Mouse (Mus musculus) layer of hippocampus, adult 11-12 months (tissue): ENCODE data around the gene Pdk2.

ENCODE experiments used
- DNase-seq: peaks from one replicate; pipeline ENCODE4 v3.0.0; 2022; ENCODE audit warnings: low spot score

Gene Pdk2

DNA sequence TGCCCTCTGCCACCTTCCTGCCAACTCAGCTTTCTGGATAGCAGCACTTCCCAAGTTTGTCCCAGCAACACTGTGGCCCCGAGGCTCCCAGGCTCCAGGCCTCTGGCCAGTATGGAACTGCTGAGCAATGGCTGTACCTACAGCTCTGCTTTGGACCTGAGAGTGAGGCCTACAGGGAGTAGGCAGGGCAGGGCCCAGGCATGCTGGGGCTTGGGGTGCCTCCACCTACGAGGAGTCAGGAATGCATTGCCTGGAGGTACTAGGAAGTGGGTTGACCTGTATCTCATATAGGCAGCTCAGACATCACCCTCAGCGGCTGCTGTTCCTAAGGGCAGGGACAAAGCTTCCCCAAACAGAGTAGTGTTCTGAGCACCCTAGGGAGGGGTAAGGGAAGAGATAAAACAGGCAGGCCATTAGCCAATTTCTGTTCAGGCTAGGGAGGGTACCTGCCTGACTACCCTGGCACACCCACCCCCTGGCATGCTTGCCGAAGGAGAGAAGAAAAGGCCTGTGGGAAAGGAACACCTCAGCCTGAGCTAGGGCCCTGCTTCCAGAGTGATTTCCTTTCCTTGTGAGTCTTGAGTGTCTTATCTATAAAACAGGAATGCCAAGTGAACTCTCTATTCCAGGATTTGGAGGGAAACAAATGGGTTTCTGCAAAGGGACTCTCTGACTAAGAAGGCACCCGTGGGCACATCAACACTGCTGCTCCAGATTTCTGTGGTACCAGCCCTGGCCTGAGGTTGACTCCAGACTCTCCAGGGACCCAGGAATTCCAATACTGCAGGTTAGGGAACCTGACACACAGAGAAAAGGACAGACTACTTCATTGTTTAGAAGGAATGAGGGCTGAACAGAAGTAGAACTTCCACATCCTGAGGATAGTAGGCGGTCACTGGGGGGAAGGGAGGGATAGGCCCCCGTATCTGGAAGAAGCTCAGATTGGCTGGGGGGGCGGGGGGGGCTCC is 29.3 kb upstream of the Pdk2 start:
- no peak for DNase-seq

GRCm38 (mm10) chr11:95069226-95069957 is 28.2 kb upstream of the Pdk2 start:
- no peak for DNase-seq

- DNase-seq = no peak
Measured at GRCm38 (mm10) chr11:95056768-95057501, 15.8 kb upstream of the Pdk2 start.

DNA sequence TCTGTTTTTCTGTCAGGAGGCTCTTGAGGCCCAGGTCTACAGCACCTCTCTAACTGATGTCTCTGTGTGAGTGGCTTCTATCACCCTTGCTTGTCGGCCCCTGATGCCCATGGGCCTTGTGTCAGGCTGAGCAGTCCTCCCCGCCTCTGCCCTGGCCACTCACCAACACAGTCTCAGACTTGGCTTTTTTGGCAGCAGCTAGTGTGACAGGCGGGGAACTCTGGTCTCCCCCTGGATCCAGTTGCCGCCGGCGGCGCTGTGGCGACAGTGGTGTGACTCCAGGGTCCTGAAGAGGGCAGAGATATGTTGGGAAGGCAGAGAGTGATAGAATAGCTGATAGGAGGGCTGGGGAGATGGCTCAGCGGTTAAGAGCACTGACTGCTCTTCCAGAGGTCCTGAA is 11.9 kb upstream of the Pdk2 start:
- no peak for DNase-seq

- DNase-seq = peak; percentile 61
Measured at GRCm38 (mm10) chr11:95046980-95047680, 6.0 kb upstream of the Pdk2 start.

DNA sequence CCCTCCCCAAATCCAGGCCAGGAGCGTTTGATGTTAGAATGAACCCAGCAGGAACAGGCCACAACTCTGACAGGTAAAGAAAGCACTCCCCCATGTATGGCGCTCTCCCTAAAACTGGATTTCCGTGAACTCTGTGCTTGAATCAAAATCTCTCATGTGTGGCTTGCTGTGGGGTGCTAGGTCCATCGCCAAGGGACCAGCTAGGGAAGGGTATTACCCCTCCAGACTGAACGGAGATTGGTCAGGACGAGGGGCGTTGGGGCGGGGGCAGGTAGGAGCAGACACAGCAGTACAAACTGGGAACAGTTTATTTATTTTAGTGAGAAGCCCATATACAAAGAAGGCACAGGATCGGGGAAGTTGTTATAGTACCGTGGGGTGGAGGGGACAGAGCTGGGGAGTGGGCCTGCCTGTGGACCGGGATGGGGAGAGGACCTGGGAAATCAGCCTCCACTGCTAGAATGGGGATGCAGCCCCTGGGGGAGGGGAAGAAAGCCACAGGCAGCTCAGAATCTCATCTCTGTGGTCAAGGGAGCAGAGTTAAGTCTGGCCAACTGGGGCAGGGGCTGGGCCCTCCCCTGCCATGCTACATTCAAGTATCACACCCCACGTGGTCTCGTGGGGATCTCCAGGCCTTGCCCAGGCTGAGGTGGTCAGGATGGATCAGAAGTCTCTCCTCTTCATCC is 3.2 kb upstream of the Pdk2 start:
- no peak for DNase-seq

DNA sequence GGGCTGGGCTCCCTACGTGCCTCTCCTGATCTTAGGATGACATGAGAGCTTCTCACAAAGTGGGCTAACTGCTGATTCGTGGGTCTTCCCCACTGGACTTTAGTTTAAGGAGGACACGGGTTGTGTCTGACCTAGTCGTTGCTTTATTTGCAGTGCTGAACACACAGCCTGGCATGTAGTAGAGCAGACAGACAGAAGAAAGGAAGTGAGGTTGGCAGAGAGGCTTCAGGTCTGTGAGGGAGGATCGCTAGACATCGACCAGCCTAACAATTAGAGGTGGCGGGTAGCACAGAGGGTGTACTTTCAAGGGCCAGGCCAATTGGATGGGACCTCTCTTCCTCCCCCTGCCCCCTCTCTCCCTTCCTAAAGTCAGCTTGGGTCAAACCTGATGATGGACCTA is 2.5 kb upstream of the Pdk2 start:
- DNase-seq = no peak

DNA sequence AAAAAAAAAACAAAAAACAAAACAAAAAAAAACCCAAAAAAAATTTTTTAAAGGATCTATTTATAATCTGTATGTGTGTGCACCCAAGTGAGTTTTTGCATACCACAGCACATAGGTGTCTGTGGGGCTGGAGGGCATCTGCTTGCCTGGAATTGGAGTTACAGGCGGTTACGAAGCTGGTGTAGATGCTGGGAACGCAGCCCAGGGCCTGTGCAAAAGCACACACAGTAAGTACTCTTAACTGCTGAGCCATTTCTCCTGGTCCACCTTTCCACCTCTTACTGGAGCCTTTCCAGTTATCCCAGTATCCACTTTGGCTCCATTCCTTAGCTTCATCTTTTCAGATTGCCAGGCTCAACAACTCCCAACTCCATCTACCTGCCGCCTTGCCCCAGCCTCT is 1.9 kb upstream of the Pdk2 start:
- no peak for DNase-seq

DNA sequence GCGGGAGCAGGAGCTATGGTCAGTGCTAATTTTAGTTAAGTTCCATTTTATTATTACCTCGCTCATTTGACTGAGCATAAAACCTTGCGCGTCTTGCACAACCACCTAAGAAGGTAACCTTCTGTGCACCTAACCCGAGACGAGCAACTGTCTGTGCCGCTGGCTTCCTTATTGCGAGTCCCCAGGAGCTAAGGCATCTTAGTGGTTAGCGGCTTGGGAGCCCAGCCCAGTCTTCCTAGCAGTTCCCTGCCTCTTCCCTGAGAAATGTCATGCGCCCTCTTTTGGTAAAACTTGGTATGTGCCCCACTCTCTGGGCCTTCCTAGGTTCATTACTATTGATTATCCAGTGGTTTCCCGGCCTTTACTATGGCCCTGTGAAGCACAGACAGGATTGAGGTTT is 942 bp upstream of the Pdk2 start:
- DNase-seq = peak; percentile 88

GRCm38 (mm10) chr11:95040491-95041138 is 539 bp downstream of the Pdk2 start:
- peak; percentile 51 for DNase-seq

GRCm38 (mm10) chr11:95039766-95040165 is 1.4 kb downstream of the Pdk2 start:
- no peak for DNase-seq

GRCm38 (mm10) chr11:95038818-95039655 is 2.1 kb downstream of the Pdk2 start:
- DNase-seq = no peak

- DNase-seq = no peak
Measured at GRCm38 (mm10) chr11:95038156-95038817, 2.9 kb downstream of the Pdk2 start.

DNA sequence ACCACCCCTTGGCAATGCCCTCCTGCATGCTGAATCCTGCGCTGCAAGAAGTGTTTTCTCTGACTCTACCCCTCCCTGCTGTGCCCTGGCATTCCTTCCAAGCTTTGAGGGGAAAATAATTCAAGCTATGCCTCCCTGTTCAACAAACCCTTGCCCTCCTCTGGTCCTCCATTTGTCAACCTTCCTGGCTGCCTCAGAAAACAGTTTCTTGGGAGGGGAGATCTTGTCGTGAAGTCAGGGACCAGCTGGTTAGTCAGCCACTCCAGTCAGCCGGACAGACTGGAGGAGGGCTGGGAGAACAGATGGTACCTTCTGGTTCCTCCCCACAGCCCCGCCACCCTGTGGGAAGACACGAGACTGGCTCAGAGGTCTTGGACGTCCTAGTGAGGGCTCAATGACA is 3.8 kb downstream of the Pdk2 start:
- no peak for DNase-seq

DNA sequence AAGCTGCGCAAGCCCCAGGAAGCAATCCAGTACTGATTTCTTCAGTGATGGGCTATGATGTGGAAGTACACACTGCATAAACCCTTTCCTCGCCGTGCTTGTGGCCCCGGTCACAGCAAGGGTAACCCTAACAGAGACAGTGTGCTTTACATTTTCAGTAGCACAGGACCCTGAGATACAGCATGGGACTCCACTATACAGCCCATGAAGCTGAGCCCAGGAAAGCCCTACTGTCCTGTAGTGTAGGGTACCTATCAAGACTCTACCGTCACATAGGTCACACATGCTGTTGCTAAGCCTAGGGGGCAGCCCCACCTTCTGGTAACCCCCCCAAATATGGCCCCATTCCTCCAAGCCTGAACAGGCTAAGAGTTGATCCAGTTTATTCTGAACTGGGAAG is 4.6 kb downstream of the Pdk2 start:
- DNase-seq = no peak

DNA sequence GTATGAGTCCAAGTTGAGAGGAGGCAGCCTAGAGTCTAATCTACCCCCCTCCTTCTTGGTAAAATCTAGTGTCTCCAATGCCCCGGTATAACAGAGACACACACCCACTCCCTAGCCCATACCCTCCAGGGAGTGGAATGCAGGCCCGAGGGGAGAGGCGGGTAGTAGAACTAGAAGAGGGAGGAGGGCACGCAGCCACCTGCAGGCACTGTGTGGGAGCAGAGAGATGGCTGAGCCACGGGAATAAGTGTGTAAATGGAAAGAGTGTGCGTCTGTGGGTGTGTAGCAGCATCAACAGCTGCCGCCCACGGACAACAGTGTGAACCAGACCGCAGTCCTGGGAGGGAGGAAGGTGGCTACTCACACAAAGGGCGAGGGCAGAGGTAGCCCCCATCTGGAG is 6.3 kb downstream of the Pdk2 start:
- DNase-seq = no peak

DNA sequence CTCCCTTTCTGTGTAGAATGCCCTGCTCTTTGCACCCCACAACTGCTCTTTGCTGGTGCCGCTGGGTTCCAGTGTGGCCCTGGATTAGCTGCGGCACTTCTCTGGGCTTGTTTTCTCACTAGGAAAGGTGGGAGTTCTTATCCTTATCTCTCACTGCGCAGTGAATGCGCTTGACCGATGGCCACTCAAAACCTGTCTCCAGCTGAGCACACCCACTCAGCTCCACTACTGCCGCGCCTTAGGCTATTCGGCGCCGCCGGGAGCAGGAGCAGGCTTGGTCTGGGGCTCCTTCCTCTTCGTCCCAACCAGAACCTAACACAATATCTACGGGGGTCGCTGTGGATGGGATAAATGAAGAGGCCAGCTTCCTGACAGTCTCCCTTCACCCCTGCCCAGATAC is 7.5 kb downstream of the Pdk2 start:
- no peak for DNase-seq

DNA sequence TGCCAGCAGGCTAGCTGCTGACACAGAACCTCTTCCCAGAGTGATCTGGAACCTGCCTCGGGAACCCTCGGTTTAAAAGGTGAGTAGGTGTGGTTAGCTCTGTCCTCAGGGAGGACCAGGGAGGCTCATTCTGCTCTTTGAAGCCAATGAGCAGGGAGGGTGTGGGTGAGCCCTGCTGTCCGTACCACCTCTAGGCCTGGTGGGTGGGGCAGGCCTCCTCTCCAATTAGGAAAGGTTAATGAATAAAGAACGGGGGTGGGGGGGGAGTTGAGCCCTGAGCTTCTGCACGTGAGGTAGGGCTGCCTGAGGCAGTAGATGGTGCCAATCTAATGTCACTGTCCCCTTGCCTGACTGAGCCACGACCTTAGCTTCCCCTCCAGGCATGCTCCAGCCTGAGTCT is 8.2 kb downstream of the Pdk2 start:
- no peak for DNase-seq

GRCm38 (mm10) chr11:95027850-95028470 is 13.2 kb downstream of the Pdk2 start:
- no peak for DNase-seq
